Mouse (Mus musculus): ENCODE measurements at regions not wholly inside any gene's neighbourhood (a gene's known extent, or its start where the extent isn't known, plus 50 kb on each side); places are given as distances from the start of the nearest gene placed in this dataset.

GRCm38 (mm10) chr14:72770237-72770636 lies 60.4 kb upstream of the Fndc3a start:
- Histone ChIP-seq H3K9ac (ENCODE audit: low read depth, low read length) (no peak overlapping the region), H3K27me3 (ENCODE audit: control insufficient read depth, insufficient read depth, low read length) (no peaks in the 10 kb centered on the region), H3K4me3 (no peak overlapping the region), H3K79me2 (replicated peaks; ENCODE audit: control insufficient read depth, insufficient read depth, low read length) (no peaks in the 10 kb centered on the region), H3K4me1 (ENCODE audit: control insufficient read depth, insufficient read depth, low read length) (no peaks in the 10 kb centered on the region; the same call in 1 of the 2 replicates), H3K27ac (no peak overlapping the region), H3K36me3 (ENCODE audit: control insufficient read depth, insufficient read depth, low read length) (no peaks in the 10 kb centered on the region)
- no peak for DNase-seq
- intact Hi-C loops (cut with DNase I): no loop called here
- WGBS: 43% methylated on average over 1 of the region's 1 CpGs
- no peak for TF ChIP-seq CTCF (IDR thresholded peaks at IDR 0.05)
- no peak for TF ChIP-seq POLR2A (IDR thresholded peaks at IDR 0.05; ENCODE audit: insufficient read depth, low read depth, low read length)
- TF ChIP-seq EP300 (IDR thresholded peaks at IDR 0.05; ENCODE audit: insufficient read depth, low read depth, low read length): no peak

- Histone ChIP-seq H3K36me3 (ENCODE audit: control insufficient read depth, insufficient read depth, low read length) (no peaks in the 10 kb centered on the region), H3K27me3 (ENCODE audit: control insufficient read depth, insufficient read depth, low read length) (no peaks in the 10 kb centered on the region), H3K27ac (no peak overlapping the region), H3K4me3 (no peak overlapping the region), H3K9ac (ENCODE audit: low read depth, low read length) (no peak overlapping the region), H3K4me1 (ENCODE audit: control insufficient read depth, insufficient read depth, low read length) (no peaks in the 10 kb centered on the region), H3K79me2 (replicated peaks; ENCODE audit: control insufficient read depth, insufficient read depth, low read length) (no peaks in the 10 kb centered on the region)
- intact Hi-C loops (cut with DNase I): no loop called here
- no peak for TF ChIP-seq POLR2A (IDR thresholded peaks at IDR 0.05; ENCODE audit: insufficient read depth, low read depth, low read length)
- no peak for TF ChIP-seq EP300 (IDR thresholded peaks at IDR 0.05; ENCODE audit: insufficient read depth, low read depth, low read length)
- no peak for TF ChIP-seq CTCF (IDR thresholded peaks at IDR 0.05)
- DNase-seq: no peak
Observed at GRCm38 (mm10) chr14:72760123-72760522, 50.3 kb upstream of the Fndc3a start.

All from heart, adult 2 months (tissue).